Mouse (Mus musculus) C3H10T1/2 (cell line): ENCODE data around the gene Farp1. TPM values are rescaled to one million over a fixed set of nuclear protein-coding genes. Genes with fewer than 3 reads are reported as not detected.

Experiments used
- polyA plus RNA-seq, 2 experiments: library from polyadenylated mRNA; unstranded; fragments of >200 nt; fragmentation: generic; extraction: Trizol; gene quantifications; one replicate each; pipeline ENCODE4 v1.2.1; 2012; ENCODE audit warnings: missing spikeins in 2 of 2

Farp1 gene
- polyA plus RNA-seq = 10 to 100 TPM; 21.1 to 30.4 TPM

DNA sequence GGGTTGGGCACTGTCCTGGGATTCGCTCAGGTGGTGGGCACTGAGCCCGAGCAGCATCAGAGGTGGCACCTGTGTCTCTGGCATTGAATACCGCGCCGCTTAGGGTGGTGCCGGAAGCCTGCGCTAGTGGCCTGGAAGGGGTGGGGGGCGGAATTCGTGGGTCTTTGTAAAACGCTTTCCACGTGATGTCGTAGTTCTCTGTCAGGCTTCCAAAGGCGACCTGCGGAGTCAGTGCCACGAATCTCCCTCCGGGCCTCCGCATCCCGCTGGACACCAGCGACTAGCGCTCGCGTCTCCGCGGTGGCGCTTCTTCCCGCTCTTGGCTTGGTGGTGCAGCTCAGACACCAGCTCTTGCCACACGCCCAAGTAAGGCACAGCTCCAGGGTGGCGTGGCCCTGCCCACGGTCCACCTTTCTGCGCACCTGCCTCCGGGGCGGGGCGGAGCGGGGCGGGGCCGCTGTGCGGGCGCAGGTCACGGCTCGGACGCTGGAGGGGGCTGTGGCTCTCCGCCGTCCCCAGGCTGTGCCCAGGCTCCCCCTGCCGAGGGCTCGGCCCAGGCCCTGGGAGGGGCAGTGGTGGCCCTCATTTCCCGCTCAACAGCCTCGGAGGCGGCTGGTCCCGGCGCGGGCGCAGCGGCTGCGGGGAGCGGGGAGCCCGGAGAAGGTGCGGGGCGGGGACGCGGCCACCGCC, at the start of gene Farp1:
Farp1 (plus strand) TSS at position 228 of the 690 bp plus-strand sequence.

Other genes starting within 250 kb of the Farp1 start
- 10 to 100 TPM; 23.8 to 37.4 TPM for gene Ipo5, start 124.0 kb upstream of the Farp1 start, polyA plus RNA-seq